Mouse (Mus musculus) heart, embryonic 16.5 days (tissue): ENCODE data around the gene Uap1. TPM values are rescaled to one million over a fixed set of nuclear protein-coding genes. Genes with fewer than 3 reads are reported as not detected.
A peak's percentile ranks its signal among the peaks of the same experiment; 100 is the strongest.
"Not testable (repeated sequence)": the region's sequence is repeated elsewhere in the genome, so short reads cannot be mapped to it uniquely, and the experiment has no call there.

Experiments used
- ATAC-seq: fragments of 200-750 bp; cut with Nextera tagmentation; replicated peaks from 2 replicates; pipeline ENCODE4 v1.8.0; 2017; ENCODE audit warnings: moderate number of reproducible peaks; ENCODE audit not compliant: insufficient read depth, low FRiP score; ENCODE audit errors: extremely low read depth
- H3K27ac ChIP-seq: fragments of 300-500 bp; sonication (generic); 2 replicates; pipeline ENCODE4 v1.5.1; 2014; ENCODE audit warnings: mild to moderate bottlenecking, low read length, control low read depth, moderate library complexity
- H3K27me3 ChIP-seq: fragments of 300-500 bp; sonication (generic); 2 replicates; pipeline ENCODE4 v1.6.1; 2014; ENCODE audit warnings: low read length, mixed read lengths; ENCODE audit not compliant: control insufficient read depth, insufficient read depth
- H3K36me3 ChIP-seq: fragments of 300-500 bp; sonication (generic); 2 replicates; pipeline ENCODE4 v1.6.1; 2014; ENCODE audit not compliant: control insufficient read depth, insufficient read depth
- H3K4me1 ChIP-seq: fragments of 300-500 bp; sonication (generic); 2 replicates; pipeline ENCODE4 v1.6.1; 2014; ENCODE audit warnings: low read length, mixed read lengths; ENCODE audit not compliant: control insufficient read depth, insufficient read depth
- H3K4me2 ChIP-seq: fragments of 300-500 bp; sonication (generic); 2 replicates; pipeline ENCODE4 v1.6.1; 2014; ENCODE audit warnings: low read depth, mild to moderate bottlenecking, control low read depth, low read length
- H3K4me3 ChIP-seq: fragments of 300-500 bp; sonication (generic); 2 replicates; pipeline ENCODE4 v1.5.1; 2014; ENCODE audit warnings: mild to moderate bottlenecking, control low read depth, low read length
- H3K9ac ChIP-seq: fragments of 300-500 bp; sonication (generic); 2 replicates; pipeline ENCODE4 v1.6.1; 2014; ENCODE audit warnings: low read length, control low read depth
- H3K9me3 ChIP-seq: fragments of 300-500 bp; sonication (generic); replicated peaks from 2 replicates; pipeline ENCODE4 v1.6.1; 2016; ENCODE audit warnings: low read length; ENCODE audit not compliant: control insufficient read depth
- WGBS: fragments of 180-500 bp; shearing (Covaris S2); extraction: QIAGEN DNeasy Blood & Tissue Kit; methylation state at CpG from one replicate; pipeline ENCODE4 v1.1.7; 2014; 5-methylcytosine and 5-hydroxymethylcytosine counted together
- polyA plus RNA-seq: library from polyadenylated mRNA; unstranded; fragments of >200 nt; fragmentation: Nextera tagmentation; extraction: Ambion mirVana; gene quantifications from 2 replicates; pipeline ENCODE4 v1.2.1, GENCODE M21; 2015

Gene Uap1
- polyA plus RNA-seq, 1 experiment from 2014 or later: 48.8 TPM

GRCm38 (mm10) chr1:170112261-170112660, 62.5 kb downstream of the Uap1 start:
- no peak overlapping the region for H3K9ac ChIP-seq
- no peaks in the 10 kb centered on the region for H3K27me3 ChIP-seq
- H3K4me3 ChIP-seq: no peak overlapping the region
- no peaks in the 10 kb centered on the region for H3K36me3 ChIP-seq
- 86% methylated on average over 10 of the region's 10 CpGs for WGBS
- no peak for ATAC-seq
- peaks cover 4% of the 10 kb centered on the region; the same call in 1 of the 2 replicates for H3K4me1 ChIP-seq
- H3K9me3 ChIP-seq: no peaks in the 10 kb centered on the region; the same call in 1 of the 2 replicates
- no peak overlapping the region for H3K27ac ChIP-seq
- H3K4me2 ChIP-seq: no peak overlapping the region

- no peak for ATAC-seq
- WGBS: 76% methylated on average over 16 of the region's 16 CpGs
- H3K4me3 ChIP-seq: no peak overlapping the region
- H3K27me3 ChIP-seq: no peaks in the 10 kb centered on the region
- no peak overlapping the region for H3K4me2 ChIP-seq
- no peak overlapping the region for H3K27ac ChIP-seq
- no peak overlapping the region for H3K9ac ChIP-seq
- peaks cover 4% of the 10 kb centered on the region; the same call in 1 of the 2 replicates for H3K4me1 ChIP-seq
- H3K36me3 ChIP-seq: no peaks in the 10 kb centered on the region
- H3K9me3 ChIP-seq: no peaks in the 10 kb centered on the region; the same call in 1 of the 2 replicates
These were observed 63.0 kb downstream of the Uap1 start for GRCm38 (mm10) chr1:170111651-170112226.

- H3K9ac ChIP-seq: peak within 1 kb of the TSS; percentile 64
- H3K36me3 ChIP-seq: no peaks in the 10 kb centered on the region
- peak; percentile 74; the same call in 1 of the 2 replicates for ATAC-seq
These were observed 64.0 kb downstream of the Uap1 start, which contains the start of gene Ddr2 for GRCm38 (mm10) chr1:170110516-170111332. Gene Ddr2 (minus strand): TSS chr1:170110762.

GRCm38 (mm10) chr1:170109776-170110515, 64.8 kb downstream of the Uap1 start:
- 65% methylated on average over 19 of the region's 19 CpGs for WGBS
- Histone ChIP-seq H3K27me3 (no peaks in the 10 kb centered on the region), H3K4me3 (peak overlapping the region; percentile 49), H3K9ac (peak overlapping the region; percentile 64), H3K27ac (peak overlapping the region; percentile 81), H3K9me3 (no peaks in the 10 kb centered on the region), H3K36me3 (no peaks in the 10 kb centered on the region), H3K4me2 (peak overlapping the region; percentile 52), H3K4me1 (peaks cover 4% of the 10 kb centered on the region; the same call in 1 of the 2 replicates)
- ATAC-seq: 0 out of 2 replicates have a peak, but pooled peaks have one; percentile 35

More at GRCm38 (mm10) chr1:170110516-170111332, 64.0 kb downstream of the Uap1 start, which contains the start of gene Ddr2:
- no peaks in the 10 kb centered on the region; the same call in 1 of the 2 replicates for H3K9me3 ChIP-seq
- H3K4me3 ChIP-seq: peak within 1 kb of the TSS; percentile 49
- H3K4me1 ChIP-seq: peaks cover 4% of the 10 kb centered on the region; the same call in 1 of the 2 replicates
- peak within 1 kb of the TSS; percentile 81 for H3K27ac ChIP-seq
- WGBS: 54% methylated on average over 17 of the region's 17 CpGs
- H3K4me2 ChIP-seq: peak within 1 kb of the TSS; percentile 52
- H3K27me3 ChIP-seq: no peaks in the 10 kb centered on the region

- ATAC-seq: not testable (repeated sequence)
These were observed 71.9 kb downstream of the Uap1 start for GRCm38 (mm10) chr1:170102814-170103213.

More at GRCm38 (mm10) chr1:170102814-170103213, 71.9 kb downstream of the Uap1 start:
- H3K27ac ChIP-seq, H3K9me3 ChIP-seq, H3K36me3 ChIP-seq, H3K4me2 ChIP-seq, H3K4me1 ChIP-seq, H3K9ac ChIP-seq, H3K27me3 ChIP-seq, H3K4me3 ChIP-seq: not testable (repeated sequence)
- WGBS: 93% methylated on average over 6 of the region's 6 CpGs

Other genes with a start within 250 kb of the Uap1 start
- gene Ccdc190, start 246.3 kb downstream of the Uap1 start, polyA plus RNA-seq: 0.13 TPM in 1 of 2 replicates, not detected in the other
- 17.3 and 17.7 TPM in 2 replicates for gene Hsd17b7, start 205.7 kb downstream of the Uap1 start, polyA plus RNA-seq
- gene Ddr2, start 64.2 kb downstream of the Uap1 start, polyA plus RNA-seq: 10.6 and 13.1 TPM in 2 replicates
- 4.6 and 5.0 TPM in 2 replicates for gene Uhmk1, start 40.4 kb upstream of the Uap1 start, polyA plus RNA-seq
- not detected in 2 replicates for gene Sh2d1b2, start 57.8 kb upstream of the Uap1 start, polyA plus RNA-seq
- 0.26 and 0.39 TPM in 2 replicates for gene Sh2d1b1, start 102.4 kb upstream of the Uap1 start, polyA plus RNA-seq
- 4.0 and 4.6 TPM in 2 replicates for gene Gm7694, start 131.4 kb upstream of the Uap1 start, polyA plus RNA-seq
- gene Spata46, start 133.8 kb upstream of the Uap1 start, polyA plus RNA-seq: 1.3 and 1.7 TPM in 2 replicates